Mouse (Mus musculus) effector memory CD4-positive, alpha-beta T cell, adult 7 months (primary cell): ENCODE measurements around the gene Klhl23. TPM values are rescaled to one million over a fixed set of nuclear protein-coding genes. Genes with fewer than 3 reads are reported as not detected.

Source experiments
- polyA plus RNA-seq: library from polyadenylated mRNA; unstranded; fragments of 100-300 nt; shearing (Covaris generic); gene quantifications from one replicate; pipeline ENCODE4 v1.2.1, GENCODE M21; 2017

The Klhl23 gene
- polyA plus RNA-seq: not detected

DNA sequence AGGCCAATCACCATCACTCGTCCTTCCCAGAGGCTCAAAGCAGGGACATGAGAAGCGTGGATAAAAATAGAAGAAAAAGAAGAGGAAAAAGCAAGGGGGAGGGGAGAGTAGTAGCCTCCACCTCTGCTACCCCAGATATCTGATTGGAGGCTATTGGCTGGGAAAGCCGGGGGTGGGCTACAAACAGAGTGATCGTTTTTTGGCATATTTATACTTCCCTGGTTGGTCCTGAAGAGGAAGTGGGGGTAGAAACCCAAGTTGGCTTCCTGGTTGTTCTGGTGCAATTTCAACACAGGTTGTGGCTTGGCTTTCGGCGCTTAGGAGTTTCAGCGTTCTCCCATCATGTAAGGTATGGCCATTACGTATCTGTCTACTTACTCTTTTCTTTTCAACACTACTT, at the start of gene Klhl23:
Gene Klhl23, plus strand, starts transcription at position 234 of the 400 bp plus-strand sequence.

DNA sequence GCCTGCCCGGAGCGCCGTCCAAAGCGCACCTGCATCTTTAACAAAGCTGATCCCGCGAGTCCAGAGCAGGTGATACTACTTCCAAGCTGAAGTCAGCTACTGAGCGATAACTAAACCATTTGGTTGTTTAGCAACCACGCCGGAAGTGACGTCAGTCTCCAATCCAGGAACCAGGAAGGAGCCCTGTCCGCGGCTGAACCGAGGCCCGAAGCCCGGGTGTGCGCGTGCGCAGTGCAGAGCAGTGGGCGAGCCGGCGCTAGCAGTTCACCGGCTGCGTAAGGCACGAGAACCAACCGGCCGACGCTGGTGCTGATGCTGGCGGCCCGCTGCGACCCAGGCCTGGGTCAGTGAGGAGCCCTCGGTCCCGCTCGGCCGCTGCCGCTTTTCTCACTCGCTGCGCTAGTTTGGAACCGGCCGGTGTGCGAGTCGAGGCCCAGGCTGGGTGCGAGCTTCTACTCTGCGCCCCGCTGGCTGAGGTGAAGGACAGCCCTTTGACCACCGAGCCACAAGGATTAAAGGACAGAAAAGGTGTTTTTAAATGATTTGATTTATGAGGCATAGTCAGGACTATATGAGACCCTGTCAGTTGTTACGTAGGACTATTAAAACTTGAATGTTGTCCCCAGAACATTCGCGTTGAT, 32.2 kb upstream of the Klhl23 start, which contains the start of the genes Ccdc173 and Phospho2:
Gene Ccdc173, minus strand, starts transcription at position 147 of the 641 bp plus-strand sequence.
Gene Phospho2, plus strand, starts transcription at position 195 of the 641 bp plus-strand sequence.

DNA sequence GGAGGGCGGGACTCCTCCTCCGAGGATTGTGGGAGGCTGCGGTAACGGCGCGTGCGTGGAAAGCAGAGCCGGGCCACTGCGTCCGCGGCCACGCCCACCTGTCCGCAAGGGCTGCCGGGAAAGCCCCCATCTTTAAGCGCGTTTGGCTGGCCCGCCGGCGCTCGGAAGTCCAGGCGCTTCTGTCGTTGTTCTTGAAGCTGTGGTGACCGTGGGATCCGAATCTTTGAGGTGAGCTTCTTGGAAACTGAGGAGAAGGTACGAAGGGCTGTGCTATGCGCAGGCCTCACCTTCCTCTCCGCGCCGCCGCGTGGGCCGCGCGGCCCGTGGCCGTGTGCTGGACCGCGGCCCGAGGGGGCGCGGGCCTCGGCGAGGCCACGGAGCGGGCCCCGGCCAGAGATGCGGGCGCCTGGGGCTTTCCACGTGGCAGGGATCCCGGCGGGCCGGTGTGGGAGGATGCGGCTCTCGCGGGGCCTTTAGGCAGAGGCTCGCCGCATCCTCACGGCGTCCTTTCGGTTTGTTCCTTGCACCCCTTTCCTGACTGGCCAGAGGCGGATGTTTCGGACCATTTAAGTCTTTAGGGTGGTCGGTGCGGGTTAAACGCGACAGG, 39.8 kb downstream of the Klhl23 start, which contains the start of gene Ssb:
Gene Ssb, plus strand, starts transcription at position 78 of the 607 bp plus-strand sequence.

DNA sequence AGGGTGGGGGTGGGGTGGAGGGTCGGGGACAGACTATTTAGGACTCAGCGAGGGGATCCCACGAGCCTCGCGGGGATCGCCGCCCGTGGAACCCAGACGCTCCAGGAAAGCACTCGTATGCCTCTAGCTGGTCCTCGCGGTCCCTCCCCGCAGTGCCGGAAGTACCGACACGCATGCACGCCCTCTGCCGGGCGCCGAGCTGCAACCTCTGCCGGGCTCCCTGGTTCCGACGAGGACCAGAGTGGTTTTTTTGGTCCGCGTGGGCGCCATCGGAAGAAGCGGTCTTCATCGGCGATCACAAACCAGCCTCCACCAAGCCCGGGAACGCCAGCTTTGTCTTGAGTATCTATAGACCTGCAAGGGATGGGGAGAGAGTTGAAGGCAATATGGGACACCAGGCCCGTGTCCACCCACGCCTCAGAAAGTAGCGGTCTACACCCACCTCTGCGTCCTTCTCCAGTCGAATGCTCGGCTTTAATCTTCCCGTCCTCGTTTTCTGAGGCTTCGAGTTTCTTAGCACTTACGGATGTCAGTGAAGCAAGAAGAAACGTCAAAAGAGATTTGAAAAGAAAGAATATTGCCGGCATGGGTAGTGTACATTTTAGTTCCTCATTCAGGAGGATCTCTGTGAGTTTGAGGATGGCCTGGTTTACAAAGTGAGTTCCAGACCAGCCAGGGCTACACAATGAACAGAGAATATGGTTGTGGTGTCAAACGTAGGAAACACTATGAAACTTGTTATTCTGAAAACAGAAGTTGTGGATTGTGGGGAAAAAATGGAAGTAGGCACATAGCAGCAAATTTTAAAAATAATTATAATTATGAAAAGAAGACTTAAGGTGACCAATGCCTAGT, 63.9 kb downstream of the Klhl23 start, which contains the start of gene Mettl5:
Gene Mettl5, minus strand, starts transcription at position 165 of the 855 bp plus-strand sequence.

Other genes starting within 250 kb of the Klhl23 start
- 0.13 TPM for gene Lrp2, start 235.9 kb upstream of the Klhl23 start, polyA plus RNA-seq
- not detected for gene Bbs5, start 174.8 kb upstream of the Klhl23 start, polyA plus RNA-seq
- not detected for gene Klhl41, start 151.8 kb upstream of the Klhl23 start, polyA plus RNA-seq
- gene Fastkd1, start 108.4 kb upstream of the Klhl23 start, polyA plus RNA-seq: 9.3 TPM
- 223 TPM for gene Ppig, start 99.4 kb upstream of the Klhl23 start, polyA plus RNA-seq
- 0.50 TPM for gene Ccdc173, start 32.4 kb upstream of the Klhl23 start, polyA plus RNA-seq
- gene Phospho2, start 32.3 kb upstream of the Klhl23 start, polyA plus RNA-seq: 21.9 TPM
- 330 TPM for gene Ssb, start 39.6 kb downstream of the Klhl23 start, polyA plus RNA-seq
- gene Mettl5, start 63.7 kb downstream of the Klhl23 start, polyA plus RNA-seq: 18.4 TPM
- 28.1 TPM for gene Ubr3, start 75.3 kb downstream of the Klhl23 start, polyA plus RNA-seq
- 8.1 TPM for gene Myo3b, start 217.2 kb downstream of the Klhl23 start, polyA plus RNA-seq